Mouse (Mus musculus): ENCODE measurements around the gene Arpc5l. TPM values are rescaled to one million over a fixed set of nuclear protein-coding genes. Genes with fewer than 3 reads are reported as not detected.
"Not testable (repeated sequence)": the region's sequence is repeated elsewhere in the genome, so short reads cannot be mapped to it uniquely, and the experiment has no call there.

The Arpc5l gene
- polyA plus RNA-seq, 1 experiment from 2014 or later: 150 TPM

DNA sequence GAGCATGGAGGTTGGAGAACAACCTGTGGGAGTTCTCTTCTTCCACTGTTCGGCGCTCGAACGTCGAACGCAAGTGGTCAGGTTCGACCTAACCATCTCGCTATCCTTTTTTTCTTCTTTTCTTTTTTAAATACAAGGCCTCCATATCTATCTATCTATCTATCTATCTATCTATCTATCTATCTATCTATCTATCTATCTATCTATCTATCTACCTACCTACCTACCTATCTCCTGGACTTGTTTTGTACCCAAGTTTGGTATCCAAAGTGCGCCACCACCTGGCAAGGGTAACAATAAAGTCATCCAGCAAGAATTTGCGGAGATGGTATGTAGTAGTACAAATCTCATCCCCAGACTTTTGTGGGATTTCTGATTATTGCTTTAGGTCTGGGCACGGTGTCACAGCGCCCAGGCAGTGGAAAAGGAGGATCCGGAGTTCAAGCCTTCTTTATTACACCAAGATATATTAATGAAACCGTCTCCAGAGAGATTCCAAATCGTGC is 479 bp downstream of the Arpc5l start, which contains the start of gene Rpl35:
Rpl35 (minus strand) TSS at position 51 of the 506 bp plus-strand sequence.
- Histone ChIP-seq H3K27ac (ENCODE audit: low read length) (peak within 1 kb of the TSS; percentile 78), H3K4me1 (replicated peaks; ENCODE audit: control insufficient read depth, insufficient read depth, low read length) (peaks cover 49% of the 10 kb centered on the region), H3K9ac (replicated peaks; ENCODE audit: low read depth, low read length) (peak within 1 kb of the TSS; percentile 82), H3K9me3 (ENCODE audit: control insufficient read depth, low read length) (no peaks in the 10 kb centered on the region), H3K27me3 (replicated peaks; ENCODE audit: control insufficient read depth, insufficient read depth, low read length) (no peaks in the 10 kb centered on the region), H3K36me3 (ENCODE audit: control insufficient read depth, insufficient read depth) (peaks cover 7% of the 10 kb centered on the region; the same call in 1 of the 2 replicates), H3K4me2 (ENCODE audit: low read length) (peak within 1 kb of the TSS; percentile 83), H3K4me3 (replicated peaks; ENCODE audit: low read length) (peak within 1 kb of the TSS; percentile 92)
- no peak for ATAC-seq
- 15% methylated on average over 15 of the region's 15 CpGs for WGBS

DNA sequence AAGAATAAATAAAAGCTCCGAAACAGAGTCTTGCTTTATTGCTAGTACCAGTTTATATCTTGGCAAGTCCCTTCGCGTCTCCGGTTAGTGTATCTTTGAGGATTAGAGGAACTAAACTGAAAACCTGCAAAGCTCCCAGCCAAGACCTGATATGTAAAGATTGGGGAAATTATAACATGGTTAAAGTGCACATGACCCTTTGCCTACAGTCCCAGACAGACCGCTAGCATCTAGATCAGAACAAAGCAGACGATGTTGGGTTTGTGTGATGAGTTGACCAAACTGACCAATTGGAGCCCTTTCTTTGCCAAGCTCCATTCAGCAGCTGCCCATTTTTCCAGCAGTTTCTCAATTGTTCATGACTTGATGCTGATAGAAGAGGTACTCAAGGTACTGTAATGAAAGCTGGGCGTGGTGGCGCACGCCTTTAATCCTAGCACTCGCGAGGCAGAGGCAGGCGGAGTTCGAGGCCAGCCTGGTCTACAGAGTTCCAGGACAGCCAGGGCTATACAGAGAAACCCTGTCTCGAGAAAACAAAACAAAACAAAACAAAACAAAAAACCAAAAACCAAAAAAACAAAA is 1.1 kb downstream of the Arpc5l start:
- 87% methylated on average over 14 of the region's 14 CpGs for WGBS
- H3K4me1 ChIP-seq (replicated peaks; ENCODE audit: control insufficient read depth, insufficient read depth, low read length): peaks cover 54% of the 10 kb centered on the region

DNA sequence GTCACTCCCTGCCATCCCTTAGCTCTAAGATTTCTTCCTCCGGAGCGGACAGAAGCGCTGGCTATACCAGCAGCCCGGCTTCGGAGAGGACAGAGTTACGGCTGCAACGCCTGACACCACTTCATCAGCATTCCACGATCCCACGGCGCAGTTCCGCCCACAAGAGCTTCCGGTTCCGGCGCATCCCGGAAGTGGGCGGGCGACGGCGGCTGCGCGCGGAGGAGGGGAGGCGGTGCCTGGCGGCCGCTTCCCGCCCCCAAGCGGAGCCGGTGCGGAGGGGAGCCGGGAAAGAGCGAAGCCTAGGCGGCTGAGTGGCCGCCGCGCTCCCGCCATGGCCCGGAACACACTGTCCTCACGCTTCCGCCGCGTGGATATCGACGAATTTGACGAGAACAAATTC is 2.7 kb downstream of the Arpc5l start:
- H3K27ac ChIP-seq (ENCODE audit: low read length): peak overlapping the region; percentile 93
- peak overlapping the region; percentile 67 for H3K4me3 ChIP-seq (replicated peaks; ENCODE audit: low read length)
- no peaks in the 10 kb centered on the region for H3K9me3 ChIP-seq (ENCODE audit: control insufficient read depth, low read length)
- H3K9ac ChIP-seq (replicated peaks; ENCODE audit: low read depth, low read length): peak overlapping the region; percentile 95
- peak; percentile 89 for ATAC-seq
- under 1% methylated on average over 44 of the region's 44 CpGs for whole genome bisulfite sequencing
- H3K36me3 ChIP-seq (ENCODE audit: control insufficient read depth, insufficient read depth): peaks cover 2% of the 10 kb centered on the region
- H3K27me3 ChIP-seq (replicated peaks; ENCODE audit: control insufficient read depth, insufficient read depth, low read length): no peaks in the 10 kb centered on the region
- peak overlapping the region; percentile 90 for H3K4me2 ChIP-seq (ENCODE audit: low read length)
- peaks cover 50% of the 10 kb centered on the region for H3K4me1 ChIP-seq (replicated peaks; ENCODE audit: control insufficient read depth, insufficient read depth, low read length)

More for the DNA sequence above, 1.1 kb downstream of the Arpc5l start:
- Histone ChIP-seq H3K9me3 (ENCODE audit: control insufficient read depth, low read length) (no peaks in the 10 kb centered on the region), H3K4me2 (ENCODE audit: low read length) (peak overlapping the region; percentile 83), H3K9ac (replicated peaks; ENCODE audit: low read depth, low read length) (0 out of 2 replicates have a peak overlapping the region, but pooled peaks have one; percentile 5), H3K27me3 (replicated peaks; ENCODE audit: control insufficient read depth, insufficient read depth, low read length) (no peaks in the 10 kb centered on the region), H3K4me3 (replicated peaks; ENCODE audit: low read length) (peak overlapping the region; percentile 92; the same call in 1 of the 2 replicates), H3K27ac (ENCODE audit: low read length) (no peak overlapping the region), H3K36me3 (ENCODE audit: control insufficient read depth, insufficient read depth) (peaks cover under 1% of the 10 kb centered on the region; the same call in 1 of the 2 replicates)
- no peak for ATAC-seq

DNA sequence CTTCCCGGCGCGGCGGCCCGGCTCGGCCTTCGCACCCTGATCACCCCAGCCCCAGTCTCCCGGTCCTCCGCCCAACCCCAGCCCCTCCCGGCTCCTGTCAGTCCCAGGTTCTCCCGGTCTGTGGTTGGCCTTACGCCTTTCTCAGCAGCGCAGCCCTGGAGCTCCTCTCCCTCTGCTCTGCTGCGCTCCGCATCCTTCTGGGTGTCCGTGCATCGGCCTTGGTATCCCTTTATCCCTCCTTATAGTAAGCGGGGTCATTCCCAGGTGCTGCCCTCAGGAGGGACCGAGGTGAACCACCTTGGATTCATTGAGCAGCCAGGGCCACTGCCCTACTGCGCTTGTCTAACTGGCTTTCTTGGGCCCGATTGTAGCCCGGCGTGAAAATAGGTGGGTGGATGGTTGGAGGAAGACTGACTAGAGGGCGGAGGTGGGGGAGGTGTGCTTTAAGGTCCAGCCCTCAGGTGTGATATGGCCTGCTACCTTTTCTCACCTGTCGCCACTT is 3.3 kb downstream of the Arpc5l start:
- H3K36me3 ChIP-seq (ENCODE audit: control insufficient read depth, insufficient read depth): peaks cover 6% of the 10 kb centered on the region
- whole genome bisulfite sequencing: under 1% methylated on average over 25 of the region's 25 CpGs
- H3K9me3 ChIP-seq (ENCODE audit: control insufficient read depth, low read length): no peaks in the 10 kb centered on the region
- H3K4me3 ChIP-seq (replicated peaks; ENCODE audit: low read length): peak overlapping the region; percentile 67
- peak; percentile 39 for ATAC-seq
- peaks cover 45% of the 10 kb centered on the region for H3K4me1 ChIP-seq (replicated peaks; ENCODE audit: control insufficient read depth, insufficient read depth, low read length)
- H3K4me2 ChIP-seq (ENCODE audit: low read length): peak overlapping the region; percentile 74
- H3K27me3 ChIP-seq (replicated peaks; ENCODE audit: control insufficient read depth, insufficient read depth, low read length): no peaks in the 10 kb centered on the region
- peak overlapping the region; percentile 95 for H3K9ac ChIP-seq (replicated peaks; ENCODE audit: low read depth, low read length)
- peak overlapping the region; percentile 83 for H3K27ac ChIP-seq (ENCODE audit: low read length)

DNA sequence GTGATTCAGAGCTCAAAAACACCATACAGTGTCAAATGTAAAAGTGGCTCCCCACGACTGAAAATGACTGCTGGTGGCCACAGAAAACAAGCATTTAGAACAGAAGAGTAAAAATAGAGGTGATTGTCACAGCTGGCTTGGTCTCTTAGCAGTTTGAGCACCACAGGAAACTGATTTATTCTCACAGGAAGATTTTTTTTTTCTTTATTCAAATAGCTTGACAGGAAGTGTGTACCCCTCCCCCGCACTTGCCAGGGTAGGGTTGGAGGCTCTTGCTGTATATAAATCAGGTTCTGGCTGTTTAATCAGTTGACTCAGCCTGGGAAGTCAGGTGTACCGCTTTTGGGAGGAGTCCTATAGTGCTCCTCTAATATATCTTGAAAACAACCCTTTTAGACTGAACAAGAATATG is 3.8 kb downstream of the Arpc5l start:
- WGBS: 34% methylated on average over 3 of the region's 3 CpGs
- Histone ChIP-seq H3K9ac (replicated peaks; ENCODE audit: low read depth, low read length) (peak overlapping the region; percentile 95), H3K36me3 (ENCODE audit: control insufficient read depth, insufficient read depth) (peaks cover 6% of the 10 kb centered on the region), H3K4me3 (replicated peaks; ENCODE audit: low read length) (peak overlapping the region; percentile 67), H3K27ac (ENCODE audit: low read length) (no peak overlapping the region), H3K4me1 (replicated peaks; ENCODE audit: control insufficient read depth, insufficient read depth, low read length) (peaks cover 39% of the 10 kb centered on the region), H3K9me3 (ENCODE audit: control insufficient read depth, low read length) (no peaks in the 10 kb centered on the region), H3K27me3 (replicated peaks; ENCODE audit: control insufficient read depth, insufficient read depth, low read length) (no peaks in the 10 kb centered on the region), H3K4me2 (ENCODE audit: low read length) (peak overlapping the region; percentile 74)
- no peak for ATAC-seq

DNA sequence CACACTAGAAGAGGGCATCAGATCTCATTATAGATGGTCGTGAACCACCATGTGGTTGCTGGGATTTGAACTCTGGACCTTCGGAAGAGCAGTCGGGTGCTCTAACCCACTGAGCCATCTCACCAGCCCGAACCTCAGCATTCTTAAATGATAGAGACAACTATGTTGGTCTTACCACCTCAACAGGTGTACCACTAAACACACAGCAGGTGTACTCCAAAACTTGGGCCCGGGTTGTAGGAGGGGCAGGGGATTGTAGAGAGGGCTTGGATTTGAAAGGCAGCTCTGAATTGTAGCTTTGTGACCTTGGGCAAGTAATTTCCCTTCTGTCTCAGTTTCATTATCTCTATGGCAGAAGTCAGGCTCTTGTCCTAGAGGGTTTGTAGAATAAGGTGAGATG is 5.0 kb downstream of the Arpc5l start:
- H3K27ac ChIP-seq (ENCODE audit: low read length); H3K4me3 ChIP-seq (replicated peaks; ENCODE audit: low read length); H3K9ac ChIP-seq (replicated peaks; ENCODE audit: low read depth, low read length); H3K9me3 ChIP-seq (ENCODE audit: control insufficient read depth, low read length); H3K27me3 ChIP-seq (replicated peaks; ENCODE audit: control insufficient read depth, insufficient read depth, low read length); H3K4me2 ChIP-seq (ENCODE audit: low read length); ATAC-seq: not testable (repeated sequence)
- H3K36me3 ChIP-seq (ENCODE audit: control insufficient read depth, insufficient read depth): peaks cover 11% of the 10 kb centered on the region
- peaks cover 36% of the 10 kb centered on the region for H3K4me1 ChIP-seq (replicated peaks; ENCODE audit: control insufficient read depth, insufficient read depth, low read length)
- 97% methylated on average over 5 of the region's 5 CpGs for WGBS

DNA sequence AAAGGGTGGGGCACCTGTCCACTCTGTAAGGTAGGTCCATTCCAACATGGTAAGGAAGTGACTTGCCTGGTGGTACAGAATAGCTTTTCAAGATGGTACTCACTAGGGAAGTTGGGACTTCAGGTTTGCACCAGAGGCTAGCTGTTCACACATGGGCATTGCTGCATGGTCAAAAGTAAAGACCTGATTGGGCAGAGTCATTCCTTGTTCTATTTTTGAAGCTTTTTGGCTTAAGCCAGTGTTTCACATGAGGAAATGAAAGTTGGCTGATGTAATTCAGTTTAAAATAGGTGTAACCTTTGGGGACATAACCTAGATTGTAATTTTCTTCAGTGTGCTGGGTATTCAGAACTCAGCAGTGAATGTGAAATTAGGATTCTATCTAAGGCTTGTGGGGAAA is 6.1 kb downstream of the Arpc5l start:
- no peak overlapping the region for H3K9ac ChIP-seq (replicated peaks; ENCODE audit: low read depth, low read length)
- no peak overlapping the region for H3K27ac ChIP-seq (ENCODE audit: low read length)
- no peak overlapping the region for H3K4me2 ChIP-seq (ENCODE audit: low read length)
- no peaks in the 10 kb centered on the region for H3K27me3 ChIP-seq (replicated peaks; ENCODE audit: control insufficient read depth, insufficient read depth, low read length)
- no peak overlapping the region for H3K4me3 ChIP-seq (replicated peaks; ENCODE audit: low read length)
- peaks cover 29% of the 10 kb centered on the region for H3K4me1 ChIP-seq (replicated peaks; ENCODE audit: control insufficient read depth, insufficient read depth, low read length)
- H3K36me3 ChIP-seq (ENCODE audit: control insufficient read depth, insufficient read depth): peaks cover 21% of the 10 kb centered on the region
- H3K9me3 ChIP-seq (ENCODE audit: control insufficient read depth, low read length): no peaks in the 10 kb centered on the region
- no peak for ATAC-seq

DNA sequence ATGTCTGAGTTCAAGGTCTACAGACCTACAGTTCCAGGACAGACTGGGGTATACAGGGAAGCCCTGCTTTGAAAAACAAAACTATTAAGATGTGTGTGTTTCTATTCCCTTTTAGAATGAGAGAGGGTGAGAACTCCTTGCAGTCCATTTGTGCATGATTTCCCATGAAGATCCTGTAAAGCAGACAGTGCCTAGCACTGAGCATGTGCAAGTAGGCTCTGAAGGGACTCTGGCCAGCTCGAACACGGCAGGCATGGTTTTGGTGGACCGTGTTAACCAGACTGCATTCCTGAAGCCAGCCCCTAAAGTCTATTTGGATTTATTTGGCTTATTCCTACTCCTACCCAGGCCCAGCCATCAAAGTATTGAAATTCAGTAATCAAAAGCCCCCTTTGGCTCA is 6.8 kb downstream of the Arpc5l start:
- Histone ChIP-seq H3K36me3 (ENCODE audit: control insufficient read depth, insufficient read depth) (peaks cover 21% of the 10 kb centered on the region), H3K27ac (ENCODE audit: low read length) (no peak overlapping the region), H3K9ac (replicated peaks; ENCODE audit: low read depth, low read length) (no peak overlapping the region), H3K4me3 (replicated peaks; ENCODE audit: low read length) (no peak overlapping the region), H3K4me2 (ENCODE audit: low read length) (no peak overlapping the region), H3K27me3 (replicated peaks; ENCODE audit: control insufficient read depth, insufficient read depth, low read length) (no peaks in the 10 kb centered on the region), H3K4me1 (replicated peaks; ENCODE audit: control insufficient read depth, insufficient read depth, low read length) (peaks cover 27% of the 10 kb centered on the region), H3K9me3 (ENCODE audit: control insufficient read depth, low read length) (no peaks in the 10 kb centered on the region)
- 88% methylated on average over 3 of the region's 3 CpGs for WGBS
- ATAC-seq: no peak

DNA sequence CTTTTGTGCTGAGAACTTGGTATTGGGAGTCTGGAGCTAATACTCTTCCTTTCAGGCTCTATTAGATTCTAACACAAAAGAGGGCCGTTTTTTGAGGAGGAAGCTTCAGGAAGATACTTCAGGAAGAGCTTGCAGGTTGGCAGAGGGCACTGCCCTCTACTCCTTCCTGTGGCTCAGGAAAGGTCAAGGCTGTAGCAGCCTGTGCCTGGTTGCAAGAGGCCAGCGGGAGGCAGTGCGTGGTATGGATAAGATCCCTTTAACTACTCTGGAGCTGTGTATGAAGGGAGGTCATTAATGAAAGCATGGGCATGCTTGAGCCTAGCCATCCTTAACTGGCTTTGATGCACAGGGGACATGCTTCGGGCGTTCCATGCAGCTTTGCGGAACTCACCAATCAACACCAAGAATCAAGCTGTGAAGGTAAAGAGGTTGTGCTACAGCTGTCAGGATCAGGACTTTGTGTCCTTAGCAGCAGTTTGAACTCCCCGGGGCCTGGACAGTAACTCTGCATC is 7.7 kb downstream of the Arpc5l start:
- Histone ChIP-seq H3K27ac (ENCODE audit: low read length) (no peak overlapping the region), H3K9me3 (ENCODE audit: control insufficient read depth, low read length) (no peaks in the 10 kb centered on the region), H3K27me3 (replicated peaks; ENCODE audit: control insufficient read depth, insufficient read depth, low read length) (no peaks in the 10 kb centered on the region), H3K4me2 (ENCODE audit: low read length) (no peak overlapping the region), H3K36me3 (ENCODE audit: control insufficient read depth, insufficient read depth) (peaks cover 27% of the 10 kb centered on the region), H3K9ac (replicated peaks; ENCODE audit: low read depth, low read length) (no peak overlapping the region), H3K4me3 (replicated peaks; ENCODE audit: low read length) (no peak overlapping the region), H3K4me1 (replicated peaks; ENCODE audit: control insufficient read depth, insufficient read depth, low read length) (peaks cover 23% of the 10 kb centered on the region)
- 89% methylated on average over 7 of the region's 7 CpGs for WGBS
- ATAC-seq: no peak
